Mouse (Mus musculus): Measurements from ENCODE around the gene Pzp.

- TF ChIP-seq ZNF384 (IDR thresholded peaks at IDR 0.05; ENCODE audit: low read depth, low read length) (no peak), HCFC1 (IDR thresholded peaks at IDR 0.05; ENCODE audit: borderline replicate concordance, insufficient read depth, low read length) (no peak), ZC3H11A (IDR thresholded peaks at IDR 0.05; ENCODE audit: borderline replicate concordance, low read depth, low read length) (no peak), MAFK (IDR thresholded peaks at IDR 0.05; ENCODE audit: insufficient read depth, low read depth, low read length) (no peak), CHD2 (IDR thresholded peaks at IDR 0.05; ENCODE audit: low read depth, low read length) (no peak)
These were observed 60.5 kb downstream of the Pzp start for GRCm38 (mm10) chr6:128466043-128466442.

Measured in ES-E14 (cell line).